Mouse (Mus musculus) hindbrain, embryonic 10.5 days (tissue): ENCODE results near the gene Wdr38. TPM values are rescaled to one million over a fixed set of nuclear protein-coding genes. Genes with fewer than 3 reads are reported as not detected.

Source experiments
- DNase-seq: peaks from one replicate; pipeline ENCODE4 v3.0.0-alpha.2; 2017; ENCODE audit warnings: low spot score
- H3K27ac ChIP-seq: fragments of 300-500 bp; sonication (generic); 2 replicates; pipeline ENCODE4 v1.5.1; 2016; ENCODE audit warnings: mild to moderate bottlenecking, moderate library complexity
- H3K27me3 ChIP-seq: fragments of 300-500 bp; sonication (generic); 2 replicates; pipeline ENCODE4 v1.6.1; 2016; ENCODE audit warnings: mild to moderate bottlenecking; ENCODE audit not compliant: poor library complexity, insufficient read depth, severe bottlenecking
- H3K36me3 ChIP-seq: fragments of 300-500 bp; sonication (generic); 2 replicates; pipeline ENCODE4 v1.6.1; 2016; ENCODE audit warnings: mild to moderate bottlenecking, moderate library complexity
- H3K4me1 ChIP-seq: fragments of 300-500 bp; sonication (generic); replicated peaks from 2 replicates; pipeline ENCODE4 v1.6.1; 2016; ENCODE audit warnings: mild to moderate bottlenecking
- H3K4me3 ChIP-seq: fragments of 300-500 bp; sonication (generic); 2 replicates; pipeline ENCODE4 v1.5.1; 2016; ENCODE audit warnings: mild to moderate bottlenecking, moderate library complexity
- H3K9me3 ChIP-seq: fragments of 300-500 bp; sonication (generic); 2 replicates; pipeline ENCODE4 v1.6.1; 2016; ENCODE audit warnings: mild to moderate bottlenecking, moderate library complexity
- WGBS: fragments of 180-500 bp; shearing (Covaris S2); methylation state at CpG from one replicate; pipeline ENCODE4 v1.1.7; 2016; 5-methylcytosine and 5-hydroxymethylcytosine counted together
- polyA plus RNA-seq: library from polyadenylated mRNA; unstranded; fragments of >200 nt; fragmentation: Nextera tagmentation; extraction: Ambion mirVana; gene quantifications from 2 replicates; pipeline ENCODE4 v1.2.1, GENCODE M21; 2016

Wdr38 gene
- polyA plus RNA-seq, 1 experiment from 2014 or later, result 1.8 TPM

- Histone ChIP-seq H3K36me3 (no peaks in the 10 kb centered on the region), H3K4me3 (no peak overlapping the region), H3K9me3 (no peaks in the 10 kb centered on the region), H3K27me3 (no peaks in the 10 kb centered on the region), H3K27ac (no peak overlapping the region), H3K4me1 (peaks cover 14% of the 10 kb centered on the region)
- 90% methylated on average over 3 of the region's 3 CpGs for WGBS
- DNase-seq, result no peak
Measured at GRCm38 (mm10) chr2:38975181-38975580, 22.1 kb upstream of the Wdr38 start.

GRCm38 (mm10) chr2:38975941-38976805, 21.1 kb upstream of the Wdr38 start:
- peak overlapping the region; percentile 30 for H3K27ac ChIP-seq
- H3K27me3 ChIP-seq, result no peaks in the 10 kb centered on the region

GRCm38 (mm10) chr2:38977837-38978236, 19.4 kb upstream of the Wdr38 start:
- H3K27ac ChIP-seq, result peak overlapping the region; percentile 12; the same call in 1 of the 2 replicates
- no peak for DNase-seq

More at GRCm38 (mm10) chr2:38975941-38976805, 21.1 kb upstream of the Wdr38 start:
- DNase-seq, result no peak
- Histone ChIP-seq H3K4me3 (no peak overlapping the region), H3K4me1 (peaks cover 14% of the 10 kb centered on the region), H3K36me3 (no peaks in the 10 kb centered on the region), H3K9me3 (no peaks in the 10 kb centered on the region)
- 84% methylated on average over 21 of the region's 21 CpGs for WGBS

DNA sequence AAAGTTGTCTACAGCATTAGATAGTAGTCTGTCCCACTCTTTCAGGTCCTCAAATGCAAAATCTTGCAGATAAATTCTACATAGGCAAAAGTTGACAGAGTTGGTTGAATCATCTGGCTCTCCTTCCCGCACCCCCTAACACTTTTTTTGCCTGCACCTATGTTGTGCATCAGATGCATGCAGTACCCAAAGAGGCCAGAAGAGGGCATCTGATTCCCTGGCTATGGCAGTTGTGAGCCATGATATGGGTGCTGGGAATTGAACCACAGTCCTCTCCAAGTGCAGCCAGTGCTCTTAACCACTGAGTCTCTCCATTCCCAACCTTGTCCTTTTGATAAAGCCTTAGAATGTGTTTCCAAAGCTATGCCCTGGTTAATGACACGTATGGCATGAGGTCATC, 13.8 kb upstream of the Wdr38 start:
- no peaks in the 10 kb centered on the region for H3K4me1 ChIP-seq
- H3K36me3 ChIP-seq, result no peaks in the 10 kb centered on the region
- H3K27me3 ChIP-seq, result no peaks in the 10 kb centered on the region
- no peak for DNase-seq
- peaks cover 13% of the 10 kb centered on the region for H3K9me3 ChIP-seq
- WGBS, result 93% methylated on average over 2 of the region's 2 CpGs
- H3K4me3 ChIP-seq, result no peak overlapping the region
- no peak overlapping the region for H3K27ac ChIP-seq

More at GRCm38 (mm10) chr2:38977837-38978236, 19.4 kb upstream of the Wdr38 start:
- WGBS, result 64% methylated on average over 4 of the region's 4 CpGs
- H3K9me3 ChIP-seq, result no peaks in the 10 kb centered on the region
- no peaks in the 10 kb centered on the region for H3K27me3 ChIP-seq
- H3K4me3 ChIP-seq, result no peak overlapping the region
- peaks cover 14% of the 10 kb centered on the region for H3K4me1 ChIP-seq
- H3K36me3 ChIP-seq, result no peaks in the 10 kb centered on the region

- no peak for DNase-seq
Measured at GRCm38 (mm10) chr2:38986580-38986979, 10.7 kb upstream of the Wdr38 start.

GRCm38 (mm10) chr2:38987371-38987770, 9.9 kb upstream of the Wdr38 start:
- Histone ChIP-seq H3K4me1 (no peaks in the 10 kb centered on the region), H3K4me3 (no peak overlapping the region), H3K36me3 (no peaks in the 10 kb centered on the region), H3K27ac (no peak overlapping the region), H3K27me3 (no peaks in the 10 kb centered on the region), H3K9me3 (peaks cover 13% of the 10 kb centered on the region)
- 78% methylated on average over 1 of the region's 1 CpGs for WGBS
- DNase-seq, result no peak

More at GRCm38 (mm10) chr2:38986580-38986979, 10.7 kb upstream of the Wdr38 start:
- WGBS, result 88% methylated on average over 3 of the region's 3 CpGs
- peaks cover 13% of the 10 kb centered on the region for H3K9me3 ChIP-seq
- no peaks in the 10 kb centered on the region for H3K36me3 ChIP-seq
- H3K4me1 ChIP-seq, result no peaks in the 10 kb centered on the region
- no peaks in the 10 kb centered on the region for H3K27me3 ChIP-seq
- H3K4me3 ChIP-seq, result no peak overlapping the region
- H3K27ac ChIP-seq, result no peak overlapping the region

DNA sequence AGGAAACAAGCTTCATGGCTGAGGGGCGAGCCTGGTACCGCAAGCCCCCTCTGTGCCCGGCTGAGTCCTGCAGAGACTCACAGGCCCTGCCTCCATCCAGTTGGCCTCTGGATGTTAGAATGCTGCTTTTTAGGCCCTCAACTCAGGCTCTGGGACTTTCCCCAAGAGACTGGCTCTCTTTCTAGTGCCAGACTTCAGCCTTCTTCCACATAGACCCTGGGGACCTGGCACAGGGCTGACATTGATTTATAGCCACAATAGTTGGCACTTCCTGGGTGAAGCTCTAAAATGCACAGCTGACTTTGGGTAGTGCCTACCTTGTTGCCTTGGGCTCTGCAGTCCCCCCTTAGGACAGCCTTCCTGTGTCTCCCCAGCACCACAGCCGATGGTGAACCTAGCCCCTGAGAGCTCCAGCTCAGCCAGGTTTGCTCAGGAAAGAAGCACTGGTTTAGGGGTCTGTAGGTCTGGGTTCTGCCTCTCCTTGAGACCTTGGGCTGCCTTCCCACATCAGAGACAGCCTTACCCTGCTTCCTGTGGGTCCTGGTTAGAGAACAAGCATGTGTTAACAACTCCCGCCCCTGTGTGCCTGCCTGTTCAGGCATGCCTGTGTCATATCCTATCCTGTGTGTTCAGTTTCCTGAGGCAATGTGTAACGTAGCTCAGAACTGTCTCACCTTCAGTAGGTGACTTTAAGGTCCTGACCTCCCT, 9.3 kb upstream of the Wdr38 start:
- H3K4me3 ChIP-seq, result no peak overlapping the region
- 78% methylated on average over 6 of the region's 6 CpGs for WGBS
- no peaks in the 10 kb centered on the region for H3K4me1 ChIP-seq
- H3K36me3 ChIP-seq, result no peaks in the 10 kb centered on the region
- no peaks in the 10 kb centered on the region for H3K27me3 ChIP-seq
- H3K9me3 ChIP-seq, result peaks cover 13% of the 10 kb centered on the region
- DNase-seq, result no peak
- no peak overlapping the region for H3K27ac ChIP-seq

DNA sequence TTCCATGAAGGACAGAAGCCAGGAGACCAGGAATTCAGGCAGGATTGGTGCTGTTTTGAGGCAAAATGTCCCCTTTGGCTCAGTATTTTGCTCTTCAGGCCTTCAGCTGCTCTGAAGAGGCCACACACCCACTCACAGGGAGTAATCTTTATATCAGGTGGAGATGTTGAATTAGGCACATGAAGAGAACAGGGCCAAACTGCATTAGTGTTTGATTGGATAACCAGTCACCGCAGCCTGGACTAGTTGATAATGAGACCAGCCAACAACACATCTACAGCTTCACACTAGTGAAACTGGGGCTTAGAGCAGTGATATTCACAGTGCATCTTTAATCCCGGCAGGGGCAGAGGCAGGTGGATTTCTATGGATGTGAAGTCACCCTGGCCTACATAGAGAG, 8.3 kb upstream of the Wdr38 start:
- Histone ChIP-seq H3K9me3 (peaks cover 5% of the 10 kb centered on the region), H3K36me3 (no peaks in the 10 kb centered on the region), H3K4me1 (no peaks in the 10 kb centered on the region), H3K27ac (no peak overlapping the region), H3K4me3 (no peak overlapping the region), H3K27me3 (no peaks in the 10 kb centered on the region)
- WGBS, result 95% methylated on average over 2 of the region's 2 CpGs
- DNase-seq, result no peak

- H3K4me3 ChIP-seq, result no peak overlapping the region
- H3K27me3 ChIP-seq, result no peaks in the 10 kb centered on the region
- 79% methylated on average over 4 of the region's 4 CpGs for WGBS
- H3K27ac ChIP-seq, result no peak overlapping the region
- no peaks in the 10 kb centered on the region for H3K9me3 ChIP-seq
- no peaks in the 10 kb centered on the region for H3K36me3 ChIP-seq
- no peaks in the 10 kb centered on the region for H3K4me1 ChIP-seq
- no peak for DNase-seq
Measured at GRCm38 (mm10) chr2:38992004-38992403, 5.3 kb upstream of the Wdr38 start.

DNA sequence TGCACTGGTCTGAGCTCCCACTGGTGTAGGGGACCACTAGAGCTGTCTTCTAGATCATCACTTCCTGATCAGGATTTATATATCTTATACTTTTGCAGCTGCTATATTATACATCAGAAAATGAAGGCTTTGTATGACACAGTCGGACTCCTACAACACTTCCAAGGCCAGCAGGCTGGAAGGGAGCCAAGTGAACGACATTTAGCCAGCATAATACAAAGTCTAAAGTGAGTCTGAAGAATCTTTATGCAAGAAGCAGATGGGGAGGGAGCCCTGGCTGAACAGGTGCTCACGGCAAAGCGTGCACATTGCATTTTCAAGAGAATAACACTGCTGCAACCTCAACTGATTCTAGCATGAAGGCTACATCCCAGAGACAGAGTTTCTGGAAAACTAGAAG, 4.8 kb upstream of the Wdr38 start:
- Histone ChIP-seq H3K27me3 (no peaks in the 10 kb centered on the region), H3K4me1 (peaks cover 2% of the 10 kb centered on the region; the same call in 1 of the 2 replicates), H3K36me3 (no peaks in the 10 kb centered on the region), H3K27ac (no peak overlapping the region), H3K4me3 (no peak overlapping the region), H3K9me3 (no peaks in the 10 kb centered on the region)
- DNase-seq, result no peak
- WGBS, result 71% methylated on average over 4 of the region's 4 CpGs

GRCm38 (mm10) chr2:38999381-38999780, 2.1 kb downstream of the Wdr38 start:
- WGBS, result 61% methylated on average over 4 of the region's 4 CpGs
- no peaks in the 10 kb centered on the region for H3K27me3 ChIP-seq
- peaks cover 38% of the 10 kb centered on the region for H3K4me1 ChIP-seq
- DNase-seq, result no peak
- no peaks in the 10 kb centered on the region for H3K9me3 ChIP-seq
- H3K4me3 ChIP-seq, result no peak overlapping the region
- H3K27ac ChIP-seq, result no peak overlapping the region
- peaks cover 51% of the 10 kb centered on the region for H3K36me3 ChIP-seq

- H3K36me3 ChIP-seq, result peaks cover 51% of the 10 kb centered on the region
- H3K4me3 ChIP-seq, result no peak overlapping the region
- no peak overlapping the region for H3K27ac ChIP-seq
- H3K9me3 ChIP-seq, result no peaks in the 10 kb centered on the region
- WGBS, result 70% methylated on average over 8 of the region's 8 CpGs
- H3K4me1 ChIP-seq, result peaks cover 39% of the 10 kb centered on the region
- H3K27me3 ChIP-seq, result no peaks in the 10 kb centered on the region
- no peak for DNase-seq
Measured at GRCm38 (mm10) chr2:38999910-39000586, 2.8 kb downstream of the Wdr38 start.

DNA sequence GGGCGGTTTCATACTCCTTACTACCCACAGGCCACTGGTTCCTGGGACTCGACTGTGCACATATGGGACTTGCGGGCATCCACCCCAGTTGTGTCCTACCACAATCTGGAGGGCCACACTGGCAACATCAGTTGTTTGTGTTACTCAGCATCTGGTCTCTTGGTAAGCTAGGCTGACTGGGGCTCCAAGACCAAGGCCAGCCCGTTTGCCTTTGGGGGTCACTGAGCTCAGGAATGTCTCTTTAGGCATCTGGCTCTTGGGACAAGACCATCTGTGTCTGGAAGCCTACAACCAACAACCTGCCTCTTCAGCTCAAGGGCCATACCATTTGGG, 3.3 kb downstream of the Wdr38 start:
- H3K27me3 ChIP-seq, result no peaks in the 10 kb centered on the region
- 90% methylated on average over 4 of the region's 4 CpGs for WGBS
- peaks cover 41% of the 10 kb centered on the region for H3K4me1 ChIP-seq
- no peak overlapping the region for H3K27ac ChIP-seq
- no peak for DNase-seq
- H3K36me3 ChIP-seq, result peaks cover 51% of the 10 kb centered on the region
- no peaks in the 10 kb centered on the region for H3K9me3 ChIP-seq
- H3K4me3 ChIP-seq, result no peak overlapping the region
